Mouse (Mus musculus): ENCODE measurements around the gene Slc10a7. TPM values are rescaled to one million over a fixed set of nuclear protein-coding genes. Genes with fewer than 3 reads are reported as not detected.

Gene Slc10a7
- polyA plus RNA-seq, 1 experiment from 2014 or later: 12.1 TPM

GRCm38 (mm10) chr8:78598237-78598636 is 89.1 kb downstream of the Slc10a7 start:
- Histone ChIP-seq H3K27ac (no peak overlapping the region), H3K4me3 (no peak overlapping the region), H3K27me3 (ENCODE audit: insufficient read depth, poor library complexity, severe bottlenecking) (no peaks in the 10 kb centered on the region), H3K9me3 (no peaks in the 10 kb centered on the region), H3K36me3 (no peaks in the 10 kb centered on the region), H3K4me1 (replicated peaks) (no peaks in the 10 kb centered on the region)
- WGBS: 76% methylated on average over 3 of the region's 3 CpGs
- no peak for DNase-seq (ENCODE audit: low spot score)

- no peaks in the 10 kb centered on the region for H3K27me3 ChIP-seq (ENCODE audit: insufficient read depth, poor library complexity, severe bottlenecking)
- WGBS: 98% methylated on average over 5 of the region's 5 CpGs
These were observed 93.9 kb downstream of the Slc10a7 start for GRCm38 (mm10) chr8:78603084-78603483.

DNA sequence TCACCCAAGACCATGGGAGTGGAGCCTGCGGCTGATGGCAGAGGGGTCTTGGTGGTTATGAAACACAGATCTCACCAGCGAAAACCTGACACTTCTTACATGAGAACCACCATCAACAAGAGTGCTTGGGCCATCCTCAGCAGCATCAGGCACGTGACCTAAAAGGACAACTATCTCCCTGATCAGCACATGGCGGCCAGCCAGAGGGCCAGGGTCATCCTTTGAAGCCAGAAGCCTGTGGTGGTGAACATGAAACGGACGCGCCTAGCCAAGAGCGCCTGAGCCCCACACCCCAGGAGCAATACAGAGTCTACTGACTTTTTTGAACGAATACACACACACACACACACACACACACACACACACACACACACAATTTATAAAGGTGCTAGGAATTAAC is 95.3 kb downstream of the Slc10a7 start:
- Histone ChIP-seq H3K36me3 (peaks cover 29% of the 10 kb centered on the region), H3K27ac (no peak overlapping the region), H3K4me3 (no peak overlapping the region), H3K27me3 (ENCODE audit: insufficient read depth, poor library complexity, severe bottlenecking) (no peaks in the 10 kb centered on the region), H3K9me3 (peaks cover 4% of the 10 kb centered on the region; the same call in 1 of the 2 replicates), H3K4me1 (replicated peaks) (no peaks in the 10 kb centered on the region)
- WGBS: 94% methylated on average over 9 of the region's 9 CpGs
- DNase-seq (ENCODE audit: low spot score): no peak

More at GRCm38 (mm10) chr8:78603084-78603483, 93.9 kb downstream of the Slc10a7 start:
- Histone ChIP-seq H3K4me1 (replicated peaks) (no peaks in the 10 kb centered on the region), H3K4me3 (no peak overlapping the region), H3K9me3 (peaks cover 4% of the 10 kb centered on the region; the same call in 1 of the 2 replicates), H3K36me3 (peaks cover 27% of the 10 kb centered on the region), H3K27ac (no peak overlapping the region)
- DNase-seq (ENCODE audit: low spot score): no peak

DNA sequence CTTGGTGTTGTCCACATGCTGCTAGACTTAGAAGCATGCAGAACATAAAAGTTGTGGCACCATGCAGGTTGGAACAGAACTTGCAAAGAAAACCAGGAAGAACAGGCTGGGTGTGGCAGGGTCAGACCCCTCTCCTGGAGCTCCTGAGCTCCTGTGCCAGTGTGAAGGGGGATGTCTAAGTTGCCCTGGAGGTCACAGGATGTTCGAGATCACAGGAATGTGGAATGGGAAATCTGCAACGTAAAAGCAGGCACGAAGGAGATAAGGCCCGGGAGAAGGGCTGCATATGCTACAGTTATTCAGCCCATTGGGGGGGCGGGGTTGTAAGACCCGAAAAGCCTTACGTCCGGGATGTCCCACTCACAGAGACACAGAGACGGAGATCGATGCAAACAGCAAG is 100.2 kb downstream of the Slc10a7 start:
- Histone ChIP-seq H3K4me1 (replicated peaks) (no peaks in the 10 kb centered on the region), H3K27me3 (ENCODE audit: insufficient read depth, poor library complexity, severe bottlenecking) (no peaks in the 10 kb centered on the region), H3K4me3 (no peak overlapping the region), H3K27ac (no peak overlapping the region), H3K9me3 (peaks cover 4% of the 10 kb centered on the region; the same call in 1 of the 2 replicates), H3K36me3 (peaks cover 26% of the 10 kb centered on the region)
- WGBS: 86% methylated on average over 10 of the region's 10 CpGs
- no peak for DNase-seq (ENCODE audit: low spot score)

DNA sequence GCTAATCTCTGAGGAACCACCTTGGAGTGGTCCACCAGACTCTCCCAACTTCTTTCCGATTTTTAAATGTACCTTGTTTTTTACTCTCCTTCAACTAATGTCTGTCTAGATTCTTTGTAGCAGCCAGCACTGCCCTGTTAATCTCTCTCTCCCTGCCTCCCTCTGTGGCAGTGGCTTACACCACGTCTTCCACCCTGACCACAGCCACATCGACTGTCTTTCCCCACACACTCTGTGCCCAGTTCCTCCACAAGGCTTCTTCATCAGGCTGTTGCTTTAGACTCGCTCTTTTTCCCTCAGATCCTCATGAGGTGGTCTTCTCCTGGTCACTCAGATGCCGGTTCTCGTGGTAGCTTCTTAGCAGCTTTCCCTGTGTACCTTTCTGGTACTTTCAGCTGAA is 101.9 kb downstream of the Slc10a7 start:
- H3K27ac ChIP-seq: no peak overlapping the region
- H3K4me1 ChIP-seq (replicated peaks): no peaks in the 10 kb centered on the region
- H3K36me3 ChIP-seq: peaks cover 20% of the 10 kb centered on the region
- H3K4me3 ChIP-seq: no peak overlapping the region
- H3K27me3 ChIP-seq (ENCODE audit: insufficient read depth, poor library complexity, severe bottlenecking): no peaks in the 10 kb centered on the region
- peaks cover 4% of the 10 kb centered on the region; the same call in 1 of the 2 replicates for H3K9me3 ChIP-seq
- DNase-seq (ENCODE audit: low spot score): no peak
- WGBS: 87% methylated on average over 6 of the region's 6 CpGs

GRCm38 (mm10) chr8:78622362-78622761 is 113.2 kb downstream of the Slc10a7 start:
- Histone ChIP-seq H3K4me3 (no peak overlapping the region), H3K27me3 (ENCODE audit: insufficient read depth, poor library complexity, severe bottlenecking) (no peaks in the 10 kb centered on the region), H3K9me3 (no peaks in the 10 kb centered on the region), H3K27ac (no peak overlapping the region), H3K36me3 (no peaks in the 10 kb centered on the region), H3K4me1 (replicated peaks) (peaks cover 31% of the 10 kb centered on the region)
- WGBS: 81% methylated on average over 4 of the region's 4 CpGs
- DNase-seq (ENCODE audit: low spot score): no peak

DNA sequence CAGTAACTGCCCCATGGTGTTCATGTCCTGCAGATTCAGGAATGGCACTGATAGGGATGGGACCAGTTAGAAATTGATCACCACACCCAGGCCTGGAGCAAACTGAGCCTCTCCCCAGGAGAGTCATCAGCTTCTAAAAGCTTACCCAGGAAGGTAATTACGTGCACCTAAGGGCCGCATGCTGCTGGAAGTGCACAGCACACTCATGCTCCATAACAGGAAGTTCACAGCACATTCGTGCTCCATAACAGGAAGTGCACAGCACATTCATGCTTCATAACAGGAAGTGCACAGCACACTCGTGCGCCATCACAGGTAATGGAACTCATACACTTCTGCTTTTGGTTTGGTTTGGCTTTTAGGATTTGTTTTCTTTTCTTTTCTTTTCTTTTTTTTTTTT is 114.8 kb downstream of the Slc10a7 start:
- Histone ChIP-seq H3K4me3 (no peak overlapping the region), H3K4me1 (replicated peaks) (peaks cover 39% of the 10 kb centered on the region), H3K27me3 (ENCODE audit: insufficient read depth, poor library complexity, severe bottlenecking) (no peaks in the 10 kb centered on the region), H3K27ac (no peak overlapping the region), H3K9me3 (no peaks in the 10 kb centered on the region), H3K36me3 (no peaks in the 10 kb centered on the region)
- WGBS: 83% methylated on average over 5 of the region's 5 CpGs
- DNase-seq (ENCODE audit: low spot score): no peak

DNA sequence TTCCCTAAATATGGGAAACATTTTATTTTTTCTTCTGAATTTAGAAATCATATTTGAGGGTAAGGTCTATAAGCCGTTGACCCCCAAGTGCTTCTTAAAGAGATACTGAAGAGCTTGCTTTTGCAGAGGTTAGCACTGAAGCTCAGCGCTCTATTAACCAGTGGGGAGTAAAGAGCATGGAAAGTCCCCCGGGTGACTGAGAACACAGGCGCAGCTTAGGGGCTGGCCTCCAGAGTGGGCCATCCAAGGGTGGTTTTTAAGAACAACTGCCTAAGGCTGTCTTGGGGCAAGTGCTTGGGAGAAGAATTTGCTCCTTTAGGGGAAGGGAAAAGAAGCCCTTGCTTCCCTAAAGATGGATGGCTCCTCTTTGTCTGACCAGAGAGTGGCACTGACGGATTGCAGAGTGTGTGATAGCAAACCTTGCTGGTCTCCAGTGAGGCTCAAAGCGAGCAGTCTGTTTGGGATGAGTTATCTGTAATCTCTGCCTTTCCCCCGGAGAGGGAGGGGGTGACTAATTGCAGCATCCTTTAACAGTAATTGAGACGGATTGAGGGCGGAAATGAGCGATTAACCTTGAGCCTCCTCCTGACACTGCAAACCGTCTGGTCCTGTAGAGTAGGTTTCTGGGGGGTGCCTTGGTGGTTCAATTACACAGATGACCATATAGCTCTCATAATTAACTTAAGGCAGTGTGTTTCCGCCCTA is 115.7 kb downstream of the Slc10a7 start:
- Histone ChIP-seq H3K27ac (peak overlapping the region; percentile 64), H3K36me3 (no peaks in the 10 kb centered on the region), H3K27me3 (ENCODE audit: insufficient read depth, poor library complexity, severe bottlenecking) (no peaks in the 10 kb centered on the region), H3K9me3 (no peaks in the 10 kb centered on the region), H3K4me1 (replicated peaks) (peaks cover 38% of the 10 kb centered on the region), H3K4me3 (no peak overlapping the region)
- peak; percentile 29 for DNase-seq (ENCODE audit: low spot score)
- 34% methylated on average over 12 of the region's 12 CpGs for WGBS

- no peaks in the 10 kb centered on the region for H3K36me3 ChIP-seq
- no peaks in the 10 kb centered on the region for H3K27me3 ChIP-seq (ENCODE audit: insufficient read depth, poor library complexity, severe bottlenecking)
- H3K4me1 ChIP-seq (replicated peaks): peaks cover 53% of the 10 kb centered on the region
- no peak overlapping the region for H3K4me3 ChIP-seq
- WGBS: 71% methylated on average over 5 of the region's 5 CpGs
- DNase-seq (ENCODE audit: low spot score): no peak
- H3K27ac ChIP-seq: no peak overlapping the region
- no peaks in the 10 kb centered on the region for H3K9me3 ChIP-seq
These were observed 117.5 kb downstream of the Slc10a7 start for GRCm38 (mm10) chr8:78626632-78627031.

DNA sequence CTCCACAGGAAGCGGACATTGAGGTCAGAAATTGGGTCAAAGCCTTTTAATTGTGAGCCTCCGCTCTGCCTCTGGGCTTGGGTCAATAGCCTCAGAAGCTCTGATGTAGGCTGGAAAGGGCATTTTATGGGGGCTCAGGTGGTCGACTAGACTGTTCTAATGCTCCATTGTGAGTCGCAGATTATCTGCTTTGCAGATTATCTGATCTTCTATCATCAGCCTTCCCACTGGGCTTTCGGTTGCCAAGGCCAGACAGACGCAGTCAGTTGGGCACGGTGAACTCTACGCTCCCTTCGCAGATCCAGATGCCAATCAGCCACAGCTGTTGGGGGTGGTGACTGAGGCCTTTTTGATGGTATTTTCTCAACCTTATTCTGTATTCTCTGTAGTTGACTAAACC is 118.6 kb downstream of the Slc10a7 start:
- DNase-seq (ENCODE audit: low spot score): no peak
- WGBS: 70% methylated on average over 9 of the region's 9 CpGs
- H3K4me1 ChIP-seq (replicated peaks): peaks cover 64% of the 10 kb centered on the region
- H3K27ac ChIP-seq: peak overlapping the region; percentile 50
- no peak overlapping the region for H3K4me3 ChIP-seq
- H3K27me3 ChIP-seq (ENCODE audit: insufficient read depth, poor library complexity, severe bottlenecking): no peaks in the 10 kb centered on the region
- no peaks in the 10 kb centered on the region for H3K36me3 ChIP-seq
- H3K9me3 ChIP-seq: no peaks in the 10 kb centered on the region

- H3K4me3 ChIP-seq: no peak overlapping the region
- DNase-seq (ENCODE audit: low spot score): peak; percentile 20
- H3K27me3 ChIP-seq (ENCODE audit: insufficient read depth, poor library complexity, severe bottlenecking): no peaks in the 10 kb centered on the region
- no peaks in the 10 kb centered on the region for H3K36me3 ChIP-seq
- H3K27ac ChIP-seq: peak overlapping the region; percentile 36
- no peaks in the 10 kb centered on the region for H3K9me3 ChIP-seq
- 45% methylated on average over 19 of the region's 19 CpGs for WGBS
- H3K4me1 ChIP-seq (replicated peaks): peaks cover 78% of the 10 kb centered on the region
These were observed 121.4 kb downstream of the Slc10a7 start for GRCm38 (mm10) chr8:78630414-78631164.

DNA sequence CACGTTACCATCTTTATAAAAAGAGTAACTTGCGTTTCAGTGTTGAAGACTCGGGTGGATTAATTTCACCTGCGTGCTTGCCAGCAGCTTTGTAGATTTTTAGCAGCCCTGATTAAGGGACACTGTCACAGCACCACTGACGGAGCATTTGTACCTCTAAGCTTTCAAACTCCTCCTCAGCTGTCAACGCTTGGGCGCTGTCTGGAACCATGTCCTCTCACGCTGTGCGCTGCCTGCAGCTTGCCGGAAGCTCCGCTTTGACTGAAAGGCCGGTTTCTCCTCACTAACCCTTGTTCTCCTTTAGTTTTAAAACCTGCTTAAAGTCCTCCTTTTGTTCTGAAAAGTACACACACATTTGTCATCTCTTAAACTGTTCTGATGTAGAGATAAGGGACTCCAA is 123.9 kb downstream of the Slc10a7 start:
- Histone ChIP-seq H3K27me3 (ENCODE audit: insufficient read depth, poor library complexity, severe bottlenecking) (no peaks in the 10 kb centered on the region), H3K4me1 (replicated peaks) (peaks cover 63% of the 10 kb centered on the region), H3K9me3 (no peaks in the 10 kb centered on the region), H3K4me3 (no peak overlapping the region), H3K27ac (peak overlapping the region; percentile 35; the same call in 1 of the 2 replicates), H3K36me3 (no peaks in the 10 kb centered on the region)
- WGBS: 29% methylated on average over 12 of the region's 12 CpGs
- DNase-seq (ENCODE audit: low spot score): no peak

- H3K27ac ChIP-seq: peak overlapping the region; percentile 77
- 72% methylated on average over 3 of the region's 3 CpGs for WGBS
- DNase-seq (ENCODE audit: low spot score): no peak
- H3K36me3 ChIP-seq: no peaks in the 10 kb centered on the region
- H3K4me1 ChIP-seq (replicated peaks): peaks cover 59% of the 10 kb centered on the region
- no peaks in the 10 kb centered on the region for H3K9me3 ChIP-seq
- no peaks in the 10 kb centered on the region for H3K27me3 ChIP-seq (ENCODE audit: insufficient read depth, poor library complexity, severe bottlenecking)
- H3K4me3 ChIP-seq: no peak overlapping the region
These were observed 124.9 kb downstream of the Slc10a7 start for GRCm38 (mm10) chr8:78634018-78634417.

All from hindbrain, embryonic 10.5 days (tissue).